Mouse (Mus musculus) erythroblast, embryonic 14.5 days (primary cell): ENCODE measurements around the gene Psmc5.

Experiments used
- GATA1 ChIP-seq: IDR thresholded peaks from 2 replicates; pipeline ENCODE4 v1.6.1; 2012; ENCODE audit warnings: low read length, inconsistent platforms, mixed read lengths
- TAL1 ChIP-seq: IDR thresholded peaks from 3 replicates; pipeline ENCODE4 v1.6.1; 2012; ENCODE audit warnings: low read length, inconsistent platforms, mixed read lengths

DNA sequence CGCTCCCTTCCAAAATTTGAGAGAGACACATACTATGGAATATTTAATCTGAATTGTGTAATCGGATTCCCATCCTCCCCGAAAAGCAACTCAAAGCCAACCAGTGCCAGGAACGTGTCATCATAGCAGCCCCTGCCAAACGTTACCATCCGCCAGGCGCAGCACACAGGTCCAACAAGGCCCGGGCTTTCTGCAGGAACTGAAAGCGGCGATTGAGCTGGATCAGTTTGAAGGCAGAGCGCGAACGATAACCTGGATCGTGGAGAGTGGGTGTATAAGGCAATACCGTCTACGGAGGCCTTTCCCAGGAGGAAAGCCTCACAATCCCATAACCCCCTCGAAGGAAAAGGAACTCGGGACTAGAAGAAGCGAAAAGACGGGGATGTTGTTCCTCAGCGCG lies 780 bp upstream of the Psmc5 start:
- TF ChIP-seq GATA1 (no peak), TAL1 (no peak)
